Mouse (Mus musculus): ENCODE results near the gene Aldh8a1. TPM values are rescaled to one million over a fixed set of nuclear protein-coding genes. Genes with fewer than 3 reads are reported as not detected.

The Aldh8a1 gene
- polyA plus RNA-seq (2015; fragmentation: Nextera tagmentation; extraction: Ambion mirVana): 0.13 TPM in 1 of 2 replicates, not detected in the other

- no peaks in the 10 kb centered on the region for H3K27me3 ChIP-seq
- 84% methylated on average over 13 of the region's 13 CpGs for WGBS
- H3K4me2 ChIP-seq: no peak within 1 kb of the TSS
- H3K9ac ChIP-seq: no peak within 1 kb of the TSS
- no peak for ATAC-seq (ENCODE audit: low FRiP score)
- peaks cover under 1% of the 10 kb centered on the region; the same call in 1 of the 2 replicates for H3K36me3 ChIP-seq
- no peaks in the 10 kb centered on the region for H3K4me1 ChIP-seq (replicated peaks)
- H3K27ac ChIP-seq: no peak within 1 kb of the TSS
- H3K9me3 ChIP-seq: no peaks in the 10 kb centered on the region
- H3K4me3 ChIP-seq: no peak within 1 kb of the TSS
Measured at GRCm38 (mm10) chr10:21376682-21377473, at the start of gene Aldh8a1. Gene Aldh8a1, plus strand, starts transcription at chr10:21377291.

DNA sequence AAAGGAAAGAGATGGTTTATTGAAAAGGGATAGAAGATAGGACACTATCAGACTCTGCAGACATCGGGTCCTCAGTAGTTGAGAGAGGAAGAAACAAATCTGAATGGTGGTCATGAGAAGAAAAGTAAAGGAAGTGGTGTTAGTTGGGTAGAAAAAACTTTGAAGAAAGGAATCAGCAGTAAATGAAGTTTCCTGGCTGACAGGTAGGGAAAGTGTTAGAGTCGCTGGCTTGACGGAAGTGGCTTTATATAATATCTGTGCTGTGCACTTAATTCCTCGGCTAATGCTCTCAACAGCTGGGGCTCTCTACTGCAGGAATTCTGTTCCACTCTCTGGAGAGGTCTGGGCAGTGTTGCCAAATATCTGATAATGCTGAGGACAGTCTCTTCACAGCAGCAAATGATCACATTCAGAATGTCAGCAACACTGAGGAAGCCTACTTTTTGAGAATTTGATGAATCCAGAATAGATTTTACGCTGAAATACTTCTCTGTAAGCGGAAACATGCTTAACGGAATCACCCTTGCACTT is 49.4 kb upstream of the Aldh8a1 start:
- WGBS: 86% methylated on average over 7 of the region's 7 CpGs
- H3K27me3 ChIP-seq: no peaks in the 10 kb centered on the region
- H3K4me3 ChIP-seq: no peak overlapping the region
- no peak for ATAC-seq (ENCODE audit: low FRiP score)
- no peak overlapping the region for H3K27ac ChIP-seq
- no peaks in the 10 kb centered on the region for H3K4me1 ChIP-seq (replicated peaks)
- H3K36me3 ChIP-seq: peaks cover 8% of the 10 kb centered on the region
- no peak overlapping the region for H3K9ac ChIP-seq
- no peaks in the 10 kb centered on the region for H3K9me3 ChIP-seq
- H3K4me2 ChIP-seq: no peak overlapping the region

- Histone ChIP-seq H3K27ac (no peak overlapping the region), H3K9ac (no peak overlapping the region), H3K36me3 (peaks cover 62% of the 10 kb centered on the region), H3K4me2 (no peak overlapping the region), H3K9me3 (no peaks in the 10 kb centered on the region; the same call in 1 of the 2 replicates), H3K4me3 (no peak overlapping the region), H3K4me1 (replicated peaks) (no peaks in the 10 kb centered on the region), H3K27me3 (no peaks in the 10 kb centered on the region)
- no peak for ATAC-seq (ENCODE audit: low FRiP score)
- WGBS: 90% methylated on average over 7 of the region's 7 CpGs
Measured at GRCm38 (mm10) chr10:21334349-21335105, 42.6 kb upstream of the Aldh8a1 start.

DNA sequence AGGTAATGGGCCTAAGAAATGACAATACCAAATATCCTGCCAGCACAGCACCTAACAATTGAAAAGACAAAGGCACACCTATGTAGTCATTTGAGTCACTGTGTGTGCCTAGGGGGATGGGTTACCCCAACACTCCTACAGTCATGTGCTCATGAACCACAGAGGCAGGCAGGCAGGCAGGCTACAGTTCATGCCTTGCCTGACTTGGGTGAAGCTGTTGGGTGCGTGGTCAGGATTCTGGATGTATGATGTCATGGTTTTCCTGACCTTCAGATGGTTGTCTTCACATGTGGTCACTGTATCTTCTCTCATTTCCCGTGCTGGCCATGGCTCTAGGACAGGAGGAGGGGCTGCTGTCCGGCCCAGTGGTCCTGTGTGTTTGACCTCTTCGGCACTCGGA is 41.6 kb upstream of the Aldh8a1 start:
- no peaks in the 10 kb centered on the region; the same call in 1 of the 2 replicates for H3K9me3 ChIP-seq
- H3K27ac ChIP-seq: no peak overlapping the region
- H3K27me3 ChIP-seq: no peaks in the 10 kb centered on the region
- no peak for ATAC-seq (ENCODE audit: low FRiP score)
- peaks cover 66% of the 10 kb centered on the region for H3K36me3 ChIP-seq
- H3K9ac ChIP-seq: no peak overlapping the region
- H3K4me2 ChIP-seq: no peak overlapping the region
- no peaks in the 10 kb centered on the region for H3K4me1 ChIP-seq (replicated peaks)
- no peak overlapping the region for H3K4me3 ChIP-seq
- WGBS: 98% methylated on average over 5 of the region's 5 CpGs

DNA sequence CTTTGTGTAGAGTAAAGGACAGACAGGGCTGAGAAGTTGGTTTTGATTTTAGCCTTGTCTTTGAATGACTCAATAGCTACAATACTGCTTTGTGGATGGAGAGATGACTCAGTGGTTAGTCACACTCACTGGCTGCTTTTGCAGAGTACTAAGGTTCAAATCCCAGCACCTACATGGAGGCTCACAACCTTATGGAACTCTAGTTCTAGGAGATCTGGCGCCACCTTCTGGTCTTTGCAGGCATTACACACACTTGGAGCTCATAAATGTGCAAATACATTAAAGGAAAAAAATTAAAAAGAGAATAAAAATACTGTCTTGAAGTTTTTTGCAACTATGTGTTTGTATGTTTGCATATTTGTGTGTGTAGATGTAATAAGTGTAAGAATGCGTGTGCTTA is 39.9 kb upstream of the Aldh8a1 start:
- Histone ChIP-seq H3K36me3 (peaks cover 73% of the 10 kb centered on the region), H3K9ac (no peak overlapping the region)
- WGBS: 63% methylated on average over 2 of the region's 2 CpGs

DNA sequence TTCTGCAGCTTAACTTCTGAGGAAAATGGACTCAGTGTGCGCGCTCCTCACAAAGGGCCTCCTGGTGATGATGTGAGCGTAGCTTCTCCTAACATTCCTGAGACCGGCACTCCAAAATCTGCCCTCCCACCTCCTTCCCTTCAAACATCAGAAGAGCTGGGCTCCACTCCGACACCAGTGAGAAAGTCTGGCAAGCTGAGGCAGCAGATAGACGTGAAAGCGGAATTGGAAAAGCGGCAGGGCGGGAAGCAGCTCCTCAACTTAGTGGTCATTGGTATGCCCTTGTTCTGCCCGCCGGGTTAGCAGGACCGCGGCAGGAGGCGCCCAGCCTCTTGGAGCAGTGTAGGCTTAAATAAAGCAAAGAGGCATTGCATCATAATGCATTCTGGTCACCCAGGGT is 35.4 kb upstream of the Aldh8a1 start:
- no peaks in the 10 kb centered on the region for H3K27me3 ChIP-seq
- peaks cover 62% of the 10 kb centered on the region for H3K36me3 ChIP-seq
- H3K9ac ChIP-seq: no peak overlapping the region
- ATAC-seq (ENCODE audit: low FRiP score): no peak
- H3K4me2 ChIP-seq: no peak overlapping the region
- WGBS: 76% methylated on average over 14 of the region's 14 CpGs
- no peaks in the 10 kb centered on the region for H3K4me1 ChIP-seq (replicated peaks)
- H3K27ac ChIP-seq: no peak overlapping the region
- H3K4me3 ChIP-seq: no peak overlapping the region
- H3K9me3 ChIP-seq: no peaks in the 10 kb centered on the region; the same call in 1 of the 2 replicates

More for the DNA sequence above, 39.9 kb upstream of the Aldh8a1 start:
- Histone ChIP-seq H3K4me3 (no peak overlapping the region), H3K4me1 (replicated peaks) (no peaks in the 10 kb centered on the region), H3K27me3 (no peaks in the 10 kb centered on the region), H3K9me3 (no peaks in the 10 kb centered on the region; the same call in 1 of the 2 replicates), H3K4me2 (no peak overlapping the region), H3K27ac (no peak overlapping the region)
- ATAC-seq (ENCODE audit: low FRiP score): no peak

GRCm38 (mm10) chr10:21342331-21343005 is 34.6 kb upstream of the Aldh8a1 start:
- H3K27ac ChIP-seq: no peak overlapping the region
- no peak overlapping the region for H3K4me3 ChIP-seq
- H3K9me3 ChIP-seq: no peaks in the 10 kb centered on the region
- no peak overlapping the region for H3K4me2 ChIP-seq
- H3K27me3 ChIP-seq: no peaks in the 10 kb centered on the region
- 89% methylated on average over 11 of the region's 11 CpGs for WGBS
- no peak for ATAC-seq (ENCODE audit: low FRiP score)
- peaks cover 62% of the 10 kb centered on the region for H3K36me3 ChIP-seq
- no peak overlapping the region for H3K9ac ChIP-seq
- H3K4me1 ChIP-seq (replicated peaks): no peaks in the 10 kb centered on the region

- Histone ChIP-seq H3K4me3 (no peak overlapping the region), H3K9ac (no peak overlapping the region), H3K27me3 (no peaks in the 10 kb centered on the region), H3K4me2 (no peak overlapping the region), H3K9me3 (no peaks in the 10 kb centered on the region), H3K36me3 (peaks cover 52% of the 10 kb centered on the region), H3K27ac (no peak overlapping the region), H3K4me1 (replicated peaks) (no peaks in the 10 kb centered on the region)
- WGBS: 87% methylated on average over 4 of the region's 4 CpGs
- ATAC-seq (ENCODE audit: low FRiP score): no peak
Measured at GRCm38 (mm10) chr10:21347332-21347731, 29.8 kb upstream of the Aldh8a1 start.

- no peak overlapping the region for H3K4me2 ChIP-seq
- ATAC-seq (ENCODE audit: low FRiP score): no peak
- no peak overlapping the region for H3K9ac ChIP-seq
- no peaks in the 10 kb centered on the region for H3K27me3 ChIP-seq
- 97% methylated on average over 5 of the region's 5 CpGs for WGBS
- H3K4me1 ChIP-seq (replicated peaks): no peaks in the 10 kb centered on the region
- H3K9me3 ChIP-seq: no peaks in the 10 kb centered on the region
- peaks cover 65% of the 10 kb centered on the region for H3K36me3 ChIP-seq
- no peak overlapping the region for H3K27ac ChIP-seq
- no peak overlapping the region for H3K4me3 ChIP-seq
Measured at GRCm38 (mm10) chr10:21349449-21349848, 27.6 kb upstream of the Aldh8a1 start.

DNA sequence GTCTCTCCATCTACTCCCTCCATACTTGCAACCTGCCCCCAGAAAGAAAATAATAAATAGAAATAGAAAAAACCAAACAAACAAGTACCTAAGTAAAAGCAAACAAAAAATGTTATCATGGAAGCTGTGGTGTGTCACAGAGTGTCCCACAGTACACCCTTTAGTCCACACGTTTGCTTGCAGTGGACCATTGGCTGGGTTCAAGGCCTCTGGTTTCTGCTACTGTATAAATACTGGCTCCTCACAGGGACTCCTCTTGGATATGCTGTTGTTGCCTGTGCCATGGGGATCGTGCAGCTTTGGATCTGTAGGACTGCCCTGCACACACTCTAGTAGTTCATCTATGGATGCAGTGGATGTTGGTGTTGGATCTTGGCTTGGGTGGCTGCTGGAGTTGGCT is 27.1 kb upstream of the Aldh8a1 start:
- no peak overlapping the region for H3K27ac ChIP-seq
- H3K4me3 ChIP-seq: no peak overlapping the region
- H3K4me1 ChIP-seq (replicated peaks): no peaks in the 10 kb centered on the region
- no peak overlapping the region for H3K4me2 ChIP-seq
- H3K27me3 ChIP-seq: no peaks in the 10 kb centered on the region
- H3K9me3 ChIP-seq: no peaks in the 10 kb centered on the region
- ATAC-seq (ENCODE audit: low FRiP score): no peak
- no peak overlapping the region for H3K9ac ChIP-seq
- peaks cover 68% of the 10 kb centered on the region for H3K36me3 ChIP-seq
- 95% methylated on average over 2 of the region's 2 CpGs for WGBS

DNA sequence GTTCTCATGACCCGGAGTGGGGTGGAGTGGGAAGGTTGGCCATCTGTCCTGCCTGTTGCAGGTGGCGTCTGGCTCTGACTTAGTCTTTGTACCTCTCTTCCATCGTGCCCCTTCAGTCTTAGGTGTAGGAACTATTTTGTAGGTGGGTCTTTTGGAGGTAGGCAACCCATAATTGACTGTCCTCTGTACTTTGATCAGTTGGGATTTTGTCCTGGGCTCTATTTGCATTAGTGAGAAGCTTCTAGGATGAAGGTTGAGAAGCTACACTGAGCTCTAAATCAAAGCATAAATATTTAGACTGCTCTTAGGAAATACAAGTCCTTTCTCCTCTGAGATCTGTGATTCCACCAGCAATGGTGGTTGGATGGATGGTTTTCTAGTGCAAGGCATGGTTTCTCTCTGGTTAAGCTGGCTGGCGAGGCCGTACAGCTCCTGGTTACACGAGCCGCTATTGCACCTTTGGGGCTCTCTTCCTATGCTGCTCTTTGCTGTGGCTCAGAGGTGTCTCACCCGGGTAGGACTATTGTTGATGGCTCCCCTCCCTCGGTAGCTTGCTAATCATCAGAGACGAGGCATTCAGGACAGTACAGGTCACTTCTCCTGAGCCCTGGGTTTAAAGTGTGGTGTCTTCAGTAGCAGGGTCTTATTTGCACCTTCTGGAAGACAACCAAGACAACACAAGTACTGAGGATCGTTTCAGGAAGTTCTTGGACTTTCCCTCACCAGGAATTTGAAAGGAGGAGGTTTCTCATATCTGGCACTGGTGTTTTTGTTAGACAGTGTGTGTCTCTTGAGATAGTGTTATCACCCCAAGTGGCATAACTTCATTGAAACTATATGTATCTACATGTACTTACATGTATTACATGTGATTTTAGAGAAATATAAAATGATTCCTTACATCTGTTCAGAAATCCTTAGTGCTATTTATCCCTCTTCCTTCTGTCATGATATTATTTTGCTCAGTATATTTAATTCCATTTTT is 26.3 kb upstream of the Aldh8a1 start:
- Histone ChIP-seq H3K4me1 (replicated peaks) (no peaks in the 10 kb centered on the region), H3K27ac (no peak overlapping the region), H3K9ac (no peak overlapping the region), H3K27me3 (no peaks in the 10 kb centered on the region), H3K36me3 (peaks cover 65% of the 10 kb centered on the region), H3K9me3 (no peaks in the 10 kb centered on the region), H3K4me3 (no peak overlapping the region), H3K4me2 (no peak overlapping the region)
- 89% methylated on average over 11 of the region's 11 CpGs for WGBS
- no peak for ATAC-seq (ENCODE audit: low FRiP score)

Measured in hindbrain, embryonic 13.5 days (tissue).